Mouse (Mus musculus) right cerebral cortex, postnatal 36 days (tissue): ENCODE results near the gene Mindy1.

Experiments
- DNase-seq, 2 experiments: peaks; one replicate each; pipeline ENCODE4 v3.0.0; 2022; ENCODE audit warnings: low spot score in 2 of 2, mixed read lengths in 1 of 2

Mindy1 gene

GRCm38 (mm10) chr3:95267855-95268254 is 13.3 kb upstream of the Mindy1 start:
- no peak for DNase-seq

GRCm38 (mm10) chr3:95269789-95270188 is 11.4 kb upstream of the Mindy1 start:
- DNase-seq, result peak in 1 of 2 experiments; percentile 33

GRCm38 (mm10) chr3:95270766-95271364 is 10.3 kb upstream of the Mindy1 start:
- no peak for DNase-seq

- DNase-seq, result no peak
Observed at GRCm38 (mm10) chr3:95273471-95273870, 7.7 kb upstream of the Mindy1 start.

- DNase-seq, result no peak
Observed at GRCm38 (mm10) chr3:95274453-95274852, 6.7 kb upstream of the Mindy1 start.

- DNase-seq, result no peak
Observed at GRCm38 (mm10) chr3:95275161-95275560, 6.0 kb upstream of the Mindy1 start.

GRCm38 (mm10) chr3:95276428-95276934 is 4.7 kb upstream of the Mindy1 start:
- DNase-seq, result no peak

- DNase-seq, result no peak
Observed at GRCm38 (mm10) chr3:95277149-95277551, 4.0 kb upstream of the Mindy1 start.

- no peak for DNase-seq
Observed at GRCm38 (mm10) chr3:95280747-95281146, 398 bp upstream of the Mindy1 start.

- DNase-seq, result no peak
Observed at GRCm38 (mm10) chr3:95282381-95282864, 1.3 kb downstream of the Mindy1 start.

- peak; percentile 49 to 57 for DNase-seq
Observed at GRCm38 (mm10) chr3:95282865-95283588, 1.9 kb downstream of the Mindy1 start.

- no peak for DNase-seq
Observed at GRCm38 (mm10) chr3:95283589-95283941, 2.4 kb downstream of the Mindy1 start.

GRCm38 (mm10) chr3:95284062-95284461 is 2.9 kb downstream of the Mindy1 start:
- DNase-seq, result no peak

- DNase-seq, result no peak
Observed at GRCm38 (mm10) chr3:95284501-95285281, 3.5 kb downstream of the Mindy1 start.

GRCm38 (mm10) chr3:95285390-95285789 is 4.2 kb downstream of the Mindy1 start:
- no peak for DNase-seq

GRCm38 (mm10) chr3:95286011-95286410 is 4.9 kb downstream of the Mindy1 start:
- DNase-seq, result no peak

- no peak for DNase-seq
Observed at GRCm38 (mm10) chr3:95286510-95286909, 5.4 kb downstream of the Mindy1 start.

- DNase-seq, result no peak
Observed at GRCm38 (mm10) chr3:95287541-95287940, 6.4 kb downstream of the Mindy1 start.

- no peak for DNase-seq
Observed at GRCm38 (mm10) chr3:95289419-95289818, 8.3 kb downstream of the Mindy1 start.

- no peak for DNase-seq
Observed at GRCm38 (mm10) chr3:95290156-95290555, 9.0 kb downstream of the Mindy1 start.

- DNase-seq, result no peak
Observed at GRCm38 (mm10) chr3:95291041-95291440, 9.9 kb downstream of the Mindy1 start.

- DNase-seq, result no peak
Observed at GRCm38 (mm10) chr3:95292899-95293298, 11.8 kb downstream of the Mindy1 start.
